Mouse (Mus musculus): ENCODE results near the gene Zdhhc7. TPM values are rescaled to one million over a fixed set of nuclear protein-coding genes. Genes with fewer than 3 reads are reported as not detected.

Zdhhc7 gene
- total and polyA plus RNA-seq, 2 experiments from 2014 or later = 35.2 to 86.8 TPM

DNA sequence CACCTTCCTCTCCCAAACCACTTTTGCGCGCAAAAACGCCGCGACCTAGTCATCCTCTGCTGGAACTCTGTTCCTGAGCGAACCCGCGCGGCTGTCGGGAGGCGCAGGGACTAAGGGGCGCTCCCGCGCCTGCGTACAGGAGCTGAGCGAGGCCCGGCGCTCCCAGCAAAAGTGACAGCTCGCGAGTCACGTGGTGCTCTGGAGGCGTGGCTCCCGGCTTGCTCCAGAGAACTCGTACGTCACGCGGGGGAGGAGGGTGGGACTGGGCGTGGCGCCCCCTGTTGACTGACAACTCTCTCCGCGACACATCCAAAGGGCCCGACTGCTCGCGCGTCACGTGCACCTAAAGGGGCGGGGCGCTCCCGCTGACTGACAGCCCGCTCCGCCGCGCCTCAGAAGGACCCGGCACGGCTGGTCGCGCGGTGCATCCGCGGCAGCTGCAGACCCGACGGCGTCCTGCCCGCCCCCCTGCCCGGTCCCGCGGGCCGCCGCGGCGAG lies 12.5 kb upstream of the Zdhhc7 start, which contains the start of gene 6430548M08Rik:
6430548M08Rik (plus strand) TSS at position 395 of the 498 bp plus-strand sequence.
- DNase-seq (ENCODE audit: low spot score) = peak; percentile 99
- ATAC-seq (ENCODE audit: insufficient read depth, low read depth) = peak; percentile 97
- Histone ChIP-seq H3K9ac (replicated peaks; ENCODE audit: low read depth, low read length) (peak within 1 kb of the TSS; percentile 74), H3K9me3 (replicated peaks; ENCODE audit: control insufficient read depth, low read length) (no peaks in the 10 kb centered on the region), H3K36me3 (replicated peaks; ENCODE audit: control insufficient read depth, insufficient read depth, low read length) (no peaks in the 10 kb centered on the region), H3K4me3 (ENCODE audit: low read depth, low read length) (peak within 1 kb of the TSS; percentile 78), H3K4me2 (ENCODE audit: low read depth, low read length) (peak within 1 kb of the TSS; percentile 99), H3K27me3 (ENCODE audit: control insufficient read depth, insufficient read depth, low read length) (no peaks in the 10 kb centered on the region), H3K4me1 (ENCODE audit: control insufficient read depth, insufficient read depth) (peaks cover 21% of the 10 kb centered on the region), H3K27ac (ENCODE audit: low read depth) (peak within 1 kb of the TSS; percentile 97)
- TF ChIP-seq CTCF (IDR thresholded peaks at IDR 0.05; ENCODE audit: low read depth) (peak; percentile 44), EP300 (IDR thresholded peaks at IDR 0.05; ENCODE audit: low read depth) (no peak)
- WGBS = under 1% methylated on average over 50 of the region's 61 CpGs

DNA sequence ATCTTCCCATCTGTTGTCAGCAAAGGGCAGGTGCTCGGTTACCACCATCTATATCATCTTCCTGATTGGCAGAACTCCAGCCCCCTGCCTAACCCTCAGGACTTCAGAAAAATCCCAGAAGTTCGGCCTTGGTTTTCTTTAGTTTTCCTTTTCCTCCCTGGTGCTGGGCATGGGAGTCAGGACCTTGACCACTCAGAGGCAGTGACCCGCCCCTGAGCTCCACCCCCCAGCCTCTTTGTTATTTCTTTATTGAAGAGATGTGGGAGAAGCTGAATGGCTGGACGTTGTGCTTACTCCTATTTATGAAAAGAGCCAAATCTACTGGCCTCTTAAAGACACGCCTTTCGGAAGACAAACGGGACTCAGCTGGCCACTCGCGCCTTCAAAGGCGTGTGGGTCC lies 12.0 kb upstream of the Zdhhc7 start:
- Histone ChIP-seq H3K4me2 (ENCODE audit: low read depth, low read length) (peak overlapping the region; percentile 99), H3K4me3 (ENCODE audit: low read depth, low read length) (peak overlapping the region; percentile 78), H3K9me3 (replicated peaks; ENCODE audit: control insufficient read depth, low read length) (no peaks in the 10 kb centered on the region), H3K27ac (ENCODE audit: low read depth) (peak overlapping the region; percentile 97), H3K9ac (replicated peaks; ENCODE audit: low read depth, low read length) (peak overlapping the region; percentile 71), H3K4me1 (ENCODE audit: control insufficient read depth, insufficient read depth) (peaks cover 16% of the 10 kb centered on the region), H3K27me3 (ENCODE audit: control insufficient read depth, insufficient read depth, low read length) (no peaks in the 10 kb centered on the region), H3K36me3 (replicated peaks; ENCODE audit: control insufficient read depth, insufficient read depth, low read length) (no peaks in the 10 kb centered on the region)
- TF ChIP-seq CTCF (IDR thresholded peaks at IDR 0.05; ENCODE audit: low read depth) (no peak), EP300 (IDR thresholded peaks at IDR 0.05; ENCODE audit: low read depth) (no peak)
- DNase-seq (ENCODE audit: low spot score) (peak; percentile 61), ATAC-seq (ENCODE audit: insufficient read depth, low read depth) (peak; percentile 30)
- 3% methylated on average over 10 of the region's 10 CpGs for WGBS

DNA sequence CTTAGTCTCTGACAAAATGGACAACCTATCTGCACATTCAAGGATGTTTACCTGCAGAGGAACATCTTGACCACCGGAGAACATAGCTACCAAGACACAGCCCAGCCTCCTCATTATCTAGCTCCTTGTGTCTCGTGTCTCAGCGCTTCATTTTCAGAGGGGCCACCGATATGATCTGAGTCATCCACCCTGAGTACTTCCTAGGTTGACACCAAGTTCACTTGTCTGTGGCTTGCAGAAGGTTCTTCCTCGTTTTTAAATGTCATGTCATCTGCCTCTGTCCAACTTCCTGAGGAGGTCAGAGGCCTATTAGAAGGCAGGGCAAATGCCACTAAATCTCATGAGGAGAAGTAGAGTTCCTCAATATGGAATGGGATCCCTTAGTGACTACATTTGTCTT lies 11.3 kb upstream of the Zdhhc7 start:
- Histone ChIP-seq H3K9me3 (replicated peaks; ENCODE audit: control insufficient read depth, low read length) (no peaks in the 10 kb centered on the region), H3K4me2 (ENCODE audit: low read depth, low read length) (0 out of 2 replicates have a peak overlapping the region, but pooled peaks have one; percentile 99), H3K36me3 (replicated peaks; ENCODE audit: control insufficient read depth, insufficient read depth, low read length) (no peaks in the 10 kb centered on the region), H3K9ac (replicated peaks; ENCODE audit: low read depth, low read length) (no peak overlapping the region), H3K27me3 (ENCODE audit: control insufficient read depth, insufficient read depth, low read length) (no peaks in the 10 kb centered on the region), H3K4me3 (ENCODE audit: low read depth, low read length) (no peak overlapping the region), H3K27ac (ENCODE audit: low read depth) (peak overlapping the region; percentile 97), H3K4me1 (ENCODE audit: control insufficient read depth, insufficient read depth) (peaks cover 12% of the 10 kb centered on the region)
- WGBS = 73% methylated on average over 5 of the region's 5 CpGs
- DNase-seq (ENCODE audit: low spot score) (no peak), ATAC-seq (ENCODE audit: insufficient read depth, low read depth) (no peak)
- TF ChIP-seq CTCF (IDR thresholded peaks at IDR 0.05; ENCODE audit: low read depth) (no peak), EP300 (IDR thresholded peaks at IDR 0.05; ENCODE audit: low read depth) (no peak)

DNA sequence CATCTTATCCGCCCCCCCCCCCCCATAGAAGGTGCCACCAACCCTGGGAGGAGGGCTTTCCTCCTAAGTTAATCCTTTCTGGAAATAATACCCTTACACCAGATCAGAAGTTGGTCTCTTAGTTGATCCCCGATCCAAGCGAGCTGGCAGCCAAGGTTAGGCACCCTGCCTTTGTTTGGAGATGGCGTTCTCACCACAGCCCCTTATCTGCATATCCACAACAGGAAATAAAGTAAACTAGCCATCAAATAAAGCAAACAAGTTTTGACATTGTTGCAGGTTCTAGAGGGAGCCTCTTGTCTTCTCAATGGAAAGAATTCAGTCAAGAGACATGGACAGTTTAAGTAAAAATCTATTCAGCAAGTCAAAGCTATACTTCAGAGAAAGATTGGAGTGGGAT lies 10.1 kb upstream of the Zdhhc7 start:
- Histone ChIP-seq H3K9me3 (replicated peaks; ENCODE audit: control insufficient read depth, low read length) (no peaks in the 10 kb centered on the region), H3K27me3 (ENCODE audit: control insufficient read depth, insufficient read depth, low read length) (no peaks in the 10 kb centered on the region), H3K4me1 (ENCODE audit: control insufficient read depth, insufficient read depth) (peaks cover 9% of the 10 kb centered on the region), H3K36me3 (replicated peaks; ENCODE audit: control insufficient read depth, insufficient read depth, low read length) (no peaks in the 10 kb centered on the region), H3K27ac (ENCODE audit: low read depth) (no peak overlapping the region), H3K4me2 (ENCODE audit: low read depth, low read length) (no peak overlapping the region), H3K9ac (replicated peaks; ENCODE audit: low read depth, low read length) (no peak overlapping the region), H3K4me3 (ENCODE audit: low read depth, low read length) (no peak overlapping the region)
- 65% methylated on average over 4 of the region's 4 CpGs for WGBS
- no peak for TF ChIP-seq EP300 (IDR thresholded peaks at IDR 0.05; ENCODE audit: low read depth)
- TF ChIP-seq CTCF (IDR thresholded peaks at IDR 0.05; ENCODE audit: low read depth) = no peak
- ATAC-seq (ENCODE audit: insufficient read depth, low read depth) (no peak), DNase-seq (ENCODE audit: low spot score) (no peak)

DNA sequence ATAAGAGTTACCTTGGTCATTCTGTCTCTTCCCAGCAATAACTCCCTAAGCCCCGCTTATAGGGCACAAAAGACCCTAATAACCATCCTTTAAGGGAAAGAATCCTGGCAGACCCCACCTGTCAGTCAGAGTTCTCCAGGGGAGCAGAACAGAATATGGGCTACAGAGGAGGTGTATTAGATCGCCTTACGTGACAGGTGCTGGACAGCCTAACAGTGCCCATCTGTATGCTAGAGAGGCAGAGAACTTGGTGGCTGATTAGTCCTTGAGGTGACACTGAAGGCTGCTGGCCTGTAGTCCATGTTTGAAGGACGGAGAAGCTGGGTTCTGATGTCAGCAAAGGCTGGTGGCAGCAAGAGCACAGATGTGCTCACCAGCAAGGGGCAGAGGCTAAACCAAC lies 9.7 kb upstream of the Zdhhc7 start:
- 85% methylated on average over 4 of the region's 4 CpGs for WGBS
- ATAC-seq (ENCODE audit: insufficient read depth, low read depth) (no peak), DNase-seq (ENCODE audit: low spot score) (no peak)
- no peaks in the 10 kb centered on the region for H3K9me3 ChIP-seq (replicated peaks; ENCODE audit: control insufficient read depth, low read length)
- H3K27me3 ChIP-seq (ENCODE audit: control insufficient read depth, insufficient read depth, low read length) = no peaks in the 10 kb centered on the region
- H3K9ac ChIP-seq (replicated peaks; ENCODE audit: low read depth, low read length) = no peak overlapping the region
- no peak overlapping the region for H3K4me2 ChIP-seq (ENCODE audit: low read depth, low read length)
- H3K36me3 ChIP-seq (replicated peaks; ENCODE audit: control insufficient read depth, insufficient read depth, low read length) = no peaks in the 10 kb centered on the region
- no peak overlapping the region for H3K27ac ChIP-seq (ENCODE audit: low read depth)
- peaks cover 9% of the 10 kb centered on the region for H3K4me1 ChIP-seq (ENCODE audit: control insufficient read depth, insufficient read depth)
- no peak overlapping the region for H3K4me3 ChIP-seq (ENCODE audit: low read depth, low read length)
- TF ChIP-seq CTCF (IDR thresholded peaks at IDR 0.05; ENCODE audit: low read depth) (no peak), EP300 (IDR thresholded peaks at IDR 0.05; ENCODE audit: low read depth) (no peak)

DNA sequence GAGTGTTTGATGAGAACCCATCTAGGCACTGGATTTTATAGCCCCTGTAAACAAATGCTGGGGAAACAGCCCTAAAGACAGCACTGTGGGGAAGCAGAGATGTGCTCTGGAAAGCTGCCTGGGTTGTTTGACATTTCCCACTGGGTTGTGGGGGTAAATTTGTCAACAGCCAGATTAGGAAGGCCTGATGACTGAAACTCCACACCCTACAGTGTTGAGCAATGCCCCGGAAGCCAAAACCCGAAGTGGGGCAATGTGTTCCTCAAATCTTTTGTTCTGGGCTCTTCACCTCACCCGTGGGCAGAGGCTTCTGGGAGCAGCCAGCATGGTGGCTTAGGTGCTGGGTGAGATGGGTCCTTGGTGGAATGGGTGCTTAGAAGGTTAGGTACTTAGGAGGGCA lies 7.9 kb upstream of the Zdhhc7 start:
- Histone ChIP-seq H3K9me3 (replicated peaks; ENCODE audit: control insufficient read depth, low read length) (no peaks in the 10 kb centered on the region), H3K4me2 (ENCODE audit: low read depth, low read length) (no peak overlapping the region), H3K9ac (replicated peaks; ENCODE audit: low read depth, low read length) (no peak overlapping the region), H3K27ac (ENCODE audit: low read depth) (no peak overlapping the region), H3K27me3 (ENCODE audit: control insufficient read depth, insufficient read depth, low read length) (no peaks in the 10 kb centered on the region), H3K4me3 (ENCODE audit: low read depth, low read length) (no peak overlapping the region), H3K36me3 (replicated peaks; ENCODE audit: control insufficient read depth, insufficient read depth, low read length) (no peaks in the 10 kb centered on the region), H3K4me1 (ENCODE audit: control insufficient read depth, insufficient read depth) (peaks cover 14% of the 10 kb centered on the region)
- 24% methylated on average over 3 of the region's 3 CpGs for WGBS
- DNase-seq (ENCODE audit: low spot score) (no peak), ATAC-seq (ENCODE audit: insufficient read depth, low read depth) (no peak)
- TF ChIP-seq EP300 (IDR thresholded peaks at IDR 0.05; ENCODE audit: low read depth) = no peak
- no peak for TF ChIP-seq CTCF (IDR thresholded peaks at IDR 0.05; ENCODE audit: low read depth)

Measured in heart, postnatal 0 days (tissue).